Mouse (Mus musculus): ENCODE data around the gene Lyrm1. TPM values are rescaled to one million over a fixed set of nuclear protein-coding genes. Genes with fewer than 3 reads are reported as not detected.

Gene Lyrm1
- polyA plus RNA-seq, 1 experiment from 2014 or later: 22.7 TPM

DNA sequence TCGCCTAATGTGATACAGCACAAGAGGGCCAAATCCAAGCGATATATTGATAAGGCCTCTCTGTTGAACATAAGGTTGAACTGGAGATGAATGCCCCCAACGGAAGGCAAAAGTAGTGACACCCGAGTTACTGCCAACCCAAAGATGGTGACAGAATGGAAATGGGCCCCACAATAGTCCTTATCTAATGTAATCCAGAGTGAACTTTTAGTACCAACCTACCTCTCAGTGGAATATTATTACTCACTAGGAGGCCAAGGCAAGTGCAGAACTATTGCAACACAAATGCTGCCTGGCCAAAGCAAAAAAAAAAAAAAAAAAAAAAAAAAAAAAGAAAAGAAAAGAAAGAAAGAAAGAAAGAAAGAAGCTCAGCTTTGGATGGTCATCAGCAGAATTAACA is 2.9 kb upstream of the Lyrm1 start:
- ATAC-seq (ENCODE audit: low FRiP score, low read depth): no peak
- Histone ChIP-seq H3K27me3 (no peaks in the 10 kb centered on the region), H3K27ac (replicated peaks) (no peak overlapping the region), H3K9me3 (no peaks in the 10 kb centered on the region), H3K9ac (no peak overlapping the region), H3K4me2 (no peak overlapping the region), H3K4me3 (no peak overlapping the region), H3K36me3 (no peaks in the 10 kb centered on the region), H3K4me1 (replicated peaks) (peaks cover 36% of the 10 kb centered on the region)
- WGBS: 96% methylated on average over 4 of the region's 4 CpGs

DNA sequence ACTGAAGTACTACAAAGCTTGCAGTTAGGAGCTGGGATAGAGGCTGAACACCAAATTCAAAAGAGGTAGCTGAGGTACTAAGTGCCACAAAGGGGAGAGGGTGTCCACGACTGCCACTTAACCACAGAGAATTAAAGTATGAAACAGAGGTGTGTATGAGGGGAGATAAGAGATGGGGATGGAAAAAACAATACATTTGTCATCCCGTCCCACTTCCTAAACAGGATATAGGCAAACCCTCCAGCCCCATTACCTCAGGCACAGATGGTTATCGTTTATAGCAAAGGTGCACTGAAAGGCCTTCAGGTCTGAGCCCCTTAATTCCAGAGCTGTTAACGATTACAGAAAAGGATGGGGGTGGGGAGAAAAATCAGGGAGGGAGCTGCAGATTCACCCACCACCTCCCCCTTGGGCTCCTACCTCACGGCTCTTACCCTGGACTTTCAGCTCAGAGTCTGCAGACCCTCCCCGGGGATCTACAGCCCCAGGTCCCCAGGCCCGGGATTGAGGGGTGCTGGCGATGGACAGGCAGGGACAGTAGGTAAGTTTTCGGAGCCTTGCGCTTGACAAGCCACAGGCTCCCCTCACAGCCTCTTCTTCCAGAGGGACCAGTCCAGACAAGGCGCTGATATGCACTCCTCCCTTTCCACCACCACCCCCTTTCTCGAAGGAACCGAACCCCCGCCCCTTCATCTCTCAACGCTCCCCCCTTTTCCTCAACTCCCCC is 680 bp upstream of the Lyrm1 start:
- peaks cover 36% of the 10 kb centered on the region for H3K4me1 ChIP-seq (replicated peaks)
- H3K27ac ChIP-seq (replicated peaks): peak overlapping the region; percentile 100
- H3K36me3 ChIP-seq: no peaks in the 10 kb centered on the region
- peak overlapping the region; percentile 88 for H3K9ac ChIP-seq
- no peaks in the 10 kb centered on the region for H3K9me3 ChIP-seq
- H3K27me3 ChIP-seq: no peaks in the 10 kb centered on the region
- peak; percentile 60 for ATAC-seq (ENCODE audit: low FRiP score, low read depth)
- H3K4me3 ChIP-seq: peak overlapping the region; percentile 83
- 2% methylated on average over 15 of the region's 15 CpGs for WGBS
- H3K4me2 ChIP-seq: peak overlapping the region; percentile 73

DNA sequence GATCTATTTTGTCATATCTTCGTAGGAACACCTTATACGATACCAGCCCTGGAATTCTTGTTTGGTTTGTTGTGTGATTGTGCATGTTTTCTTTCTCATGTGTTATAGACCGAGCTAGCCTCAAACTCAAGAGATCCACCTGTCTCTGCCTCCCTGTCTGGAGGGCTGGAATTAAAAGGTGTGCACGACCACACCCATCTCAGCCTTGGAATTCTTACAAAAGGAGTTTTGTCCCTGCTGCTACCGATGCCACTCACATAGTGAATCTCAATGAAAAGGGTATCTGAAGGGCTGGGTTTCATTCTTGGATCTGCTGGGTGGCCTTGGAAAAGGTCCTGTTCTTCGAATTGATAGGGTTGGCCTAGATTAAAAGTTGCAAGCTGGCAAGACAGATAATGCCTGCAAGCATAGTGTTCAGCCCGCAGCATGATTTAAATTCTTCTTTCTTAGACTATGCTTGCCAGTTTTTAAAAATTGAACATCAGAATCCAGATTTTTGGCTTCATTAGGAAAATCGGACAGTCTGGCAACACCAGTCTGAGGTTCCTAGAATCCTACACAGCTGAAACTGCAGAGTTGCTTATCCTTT is 2.0 kb downstream of the Lyrm1 start:
- no peak overlapping the region for H3K4me2 ChIP-seq
- peaks cover 31% of the 10 kb centered on the region for H3K4me1 ChIP-seq (replicated peaks)
- WGBS: 93% methylated on average over 8 of the region's 8 CpGs
- H3K36me3 ChIP-seq: no peaks in the 10 kb centered on the region
- no peak overlapping the region for H3K4me3 ChIP-seq
- no peak overlapping the region for H3K27ac ChIP-seq (replicated peaks)
- H3K27me3 ChIP-seq: no peaks in the 10 kb centered on the region
- H3K9ac ChIP-seq: no peak overlapping the region
- no peak for ATAC-seq (ENCODE audit: low FRiP score, low read depth)
- no peaks in the 10 kb centered on the region for H3K9me3 ChIP-seq

DNA sequence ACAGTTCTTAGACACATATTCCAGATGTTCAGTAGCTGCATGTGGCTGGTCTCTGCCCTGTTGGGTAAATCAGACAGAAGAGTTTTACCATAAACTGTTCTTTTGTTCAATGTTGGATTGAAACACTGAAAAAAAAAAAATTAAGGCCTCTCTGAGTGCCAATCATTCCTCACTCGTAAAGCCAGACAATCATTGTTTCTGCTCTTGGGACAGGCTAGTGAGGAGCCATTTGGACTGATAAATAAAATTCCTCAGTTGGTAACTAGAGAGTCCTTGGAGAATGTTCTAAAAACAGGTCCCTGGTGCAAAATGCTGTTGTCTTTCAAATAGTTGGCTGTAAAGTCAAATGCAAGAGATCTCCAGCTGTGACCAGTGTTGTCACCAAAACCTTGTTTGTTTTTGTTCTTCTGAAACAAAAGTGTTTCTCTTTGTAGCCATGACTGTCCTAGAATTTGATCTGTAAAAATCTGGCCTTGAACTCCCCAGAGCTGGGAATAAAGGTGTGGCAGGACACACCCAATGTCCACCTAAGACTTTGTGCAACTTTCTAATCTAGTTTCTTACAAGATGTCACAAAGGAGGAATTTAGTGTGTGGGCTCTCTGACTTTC is 2.7 kb downstream of the Lyrm1 start:
- peaks cover 25% of the 10 kb centered on the region for H3K4me1 ChIP-seq (replicated peaks)
- no peak overlapping the region for H3K4me2 ChIP-seq
- H3K9ac ChIP-seq: no peak overlapping the region
- H3K27me3 ChIP-seq: no peaks in the 10 kb centered on the region
- no peaks in the 10 kb centered on the region for H3K9me3 ChIP-seq
- WGBS: 38% methylated on average over 1 of the region's 1 CpGs
- no peak for ATAC-seq (ENCODE audit: low FRiP score, low read depth)
- H3K36me3 ChIP-seq: no peaks in the 10 kb centered on the region
- H3K4me3 ChIP-seq: no peak overlapping the region
- no peak overlapping the region for H3K27ac ChIP-seq (replicated peaks)

DNA sequence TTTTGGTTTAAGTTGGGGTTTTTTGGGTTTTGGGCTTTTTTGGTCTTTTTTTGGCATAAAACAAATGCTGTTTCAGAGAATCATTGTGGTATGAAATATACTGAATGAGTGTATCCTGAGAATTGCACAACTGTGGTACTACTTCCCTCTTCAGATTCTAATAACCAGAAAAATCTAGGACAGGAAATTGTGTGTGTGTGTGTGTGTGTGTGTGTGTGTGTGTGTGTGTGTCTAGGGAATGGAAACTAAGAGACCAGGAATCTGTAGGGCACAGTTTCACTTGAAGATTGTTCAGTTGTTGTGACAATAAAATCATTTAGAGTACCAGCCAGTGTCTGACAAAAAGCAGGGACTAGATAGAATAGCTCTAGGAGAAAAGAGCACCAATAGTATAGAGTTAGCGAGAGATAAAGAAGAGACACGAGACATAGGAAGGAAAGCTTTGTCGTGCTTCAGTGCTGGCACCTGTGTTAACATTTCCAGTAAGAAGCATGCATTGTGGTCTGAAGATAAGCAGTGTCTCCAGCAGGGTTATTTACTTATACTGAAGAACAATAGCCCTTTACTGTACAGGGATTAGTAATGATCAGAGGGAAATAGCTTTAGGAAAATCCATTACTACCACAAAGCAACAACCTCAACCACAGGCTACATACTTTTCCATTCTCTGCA is 3.9 kb downstream of the Lyrm1 start:
- Histone ChIP-seq H3K4me2 (no peak overlapping the region), H3K4me3 (no peak overlapping the region), H3K36me3 (no peaks in the 10 kb centered on the region), H3K4me1 (replicated peaks) (peaks cover 13% of the 10 kb centered on the region), H3K27me3 (no peaks in the 10 kb centered on the region), H3K9ac (no peak overlapping the region), H3K27ac (replicated peaks) (no peak overlapping the region), H3K9me3 (no peaks in the 10 kb centered on the region)
- no peak for ATAC-seq (ENCODE audit: low FRiP score, low read depth)
- 81% methylated on average over 3 of the region's 3 CpGs for WGBS

DNA sequence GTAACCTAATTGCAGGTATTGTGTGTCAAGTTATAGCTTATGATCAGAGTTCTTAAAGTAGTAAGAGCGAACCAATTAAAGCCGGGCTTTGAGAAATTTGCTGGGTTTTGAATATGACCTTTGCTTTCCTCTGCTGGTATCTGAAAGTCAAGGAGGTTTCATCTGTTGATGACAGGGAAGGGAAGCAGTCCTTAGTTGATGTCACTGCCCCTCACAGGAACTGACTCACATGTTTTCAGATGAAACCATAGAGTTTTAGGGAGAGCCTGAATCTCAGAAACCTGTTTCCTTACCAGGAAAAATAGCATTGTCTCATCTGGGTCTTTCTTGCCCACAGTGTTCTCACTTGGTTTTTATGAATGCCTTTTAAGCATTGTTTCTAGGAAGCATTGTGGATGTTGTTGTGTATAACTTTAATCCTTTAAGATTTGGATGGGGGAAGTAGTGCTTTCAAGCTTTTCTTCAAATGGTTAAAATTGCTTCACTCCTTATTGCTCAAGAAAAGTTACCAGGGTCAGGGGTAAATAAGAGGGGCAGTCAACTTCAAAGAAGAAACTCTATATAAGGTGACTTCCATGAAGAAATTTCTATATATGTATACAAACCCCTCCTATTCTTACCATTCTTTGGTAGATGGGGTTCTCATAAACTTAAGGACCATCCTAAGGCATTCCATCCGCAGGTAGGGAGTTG is 11.0 kb downstream of the Lyrm1 start:
- 95% methylated on average over 3 of the region's 3 CpGs for WGBS

DNA sequence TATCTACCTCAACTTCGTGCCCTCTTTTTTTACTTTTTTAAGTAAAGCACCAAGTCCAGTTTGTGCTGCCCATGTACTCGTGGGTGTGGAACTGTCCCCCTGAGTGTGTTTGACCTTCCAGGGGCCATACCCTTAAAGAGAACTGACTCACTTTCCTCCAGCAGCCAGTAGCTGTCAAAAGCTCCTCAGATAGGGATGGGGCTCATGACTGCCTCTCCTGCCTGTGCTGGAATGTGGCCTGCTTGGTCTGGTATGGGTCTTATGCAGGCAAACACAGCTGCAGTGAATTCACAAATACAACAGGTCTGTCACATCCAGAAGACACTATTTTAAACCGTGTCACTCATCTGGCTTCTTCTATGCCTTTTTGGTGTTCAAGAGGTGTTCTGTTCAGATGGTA is 16.1 kb downstream of the Lyrm1 start:
- no peaks in the 10 kb centered on the region for H3K27me3 ChIP-seq
- H3K4me3 ChIP-seq: no peak overlapping the region
- H3K9ac ChIP-seq: no peak overlapping the region
- no peak overlapping the region for H3K4me2 ChIP-seq
- ATAC-seq (ENCODE audit: low FRiP score, low read depth): no peak
- no peaks in the 10 kb centered on the region for H3K4me1 ChIP-seq (replicated peaks)
- no peaks in the 10 kb centered on the region for H3K9me3 ChIP-seq
- no peak overlapping the region for H3K27ac ChIP-seq (replicated peaks)
- no peaks in the 10 kb centered on the region for H3K36me3 ChIP-seq
- WGBS: 80% methylated on average over 3 of the region's 3 CpGs

More for the DNA sequence above, 11.0 kb downstream of the Lyrm1 start:
- H3K4me3 ChIP-seq: no peak overlapping the region
- no peak for ATAC-seq (ENCODE audit: low FRiP score, low read depth)
- no peak overlapping the region for H3K9ac ChIP-seq
- H3K36me3 ChIP-seq: no peaks in the 10 kb centered on the region
- no peak overlapping the region for H3K27ac ChIP-seq (replicated peaks)
- H3K4me1 ChIP-seq (replicated peaks): no peaks in the 10 kb centered on the region
- no peak overlapping the region for H3K4me2 ChIP-seq
- no peaks in the 10 kb centered on the region for H3K9me3 ChIP-seq
- H3K27me3 ChIP-seq: no peaks in the 10 kb centered on the region

DNA sequence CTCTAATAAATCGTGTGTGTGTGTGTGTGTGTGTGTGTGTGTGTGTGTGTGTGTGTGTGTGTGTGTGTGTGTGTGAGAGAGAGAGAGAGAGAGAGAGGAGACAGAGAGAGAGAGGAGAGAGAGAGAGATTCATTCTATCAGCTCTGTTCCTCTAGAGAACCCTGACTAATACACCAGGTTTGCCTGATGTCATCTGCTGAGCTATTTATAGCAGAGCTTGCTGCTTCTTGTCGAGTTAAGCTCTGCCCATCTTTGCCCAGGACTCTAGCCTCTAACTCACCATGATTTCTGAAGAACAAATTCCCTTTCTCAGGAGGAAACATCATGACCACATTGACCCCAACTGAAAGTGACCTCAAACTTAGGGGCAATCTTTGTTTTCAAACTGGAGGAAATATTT is 24.8 kb downstream of the Lyrm1 start:
- H3K4me3 ChIP-seq: no peak overlapping the region
- H3K36me3 ChIP-seq: no peaks in the 10 kb centered on the region
- no peaks in the 10 kb centered on the region for H3K27me3 ChIP-seq
- 76% methylated on average over 2 of the region's 2 CpGs for WGBS
- H3K9ac ChIP-seq: no peak overlapping the region
- no peak overlapping the region for H3K27ac ChIP-seq (replicated peaks)
- no peak overlapping the region for H3K4me2 ChIP-seq
- no peak for ATAC-seq (ENCODE audit: low FRiP score, low read depth)
- H3K4me1 ChIP-seq (replicated peaks): no peaks in the 10 kb centered on the region
- no peaks in the 10 kb centered on the region for H3K9me3 ChIP-seq

DNA sequence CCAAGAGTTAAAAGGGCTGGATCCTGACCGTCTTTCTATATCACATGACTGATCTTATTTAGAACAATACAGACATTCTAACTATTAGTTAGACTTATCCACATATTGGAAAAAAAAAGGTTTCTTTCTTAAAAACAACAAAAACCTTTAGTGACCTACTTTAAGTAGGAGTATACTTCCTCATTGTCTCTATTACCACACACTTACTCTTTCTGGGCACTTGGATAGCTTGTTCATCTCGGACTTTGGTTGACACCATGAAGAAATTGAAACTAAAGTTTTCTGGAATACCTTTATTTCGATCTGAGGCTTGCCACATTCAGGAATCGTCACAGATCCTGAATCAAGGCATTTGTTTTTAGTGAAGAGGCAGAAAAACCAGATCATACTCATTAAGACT is 25.4 kb downstream of the Lyrm1 start:
- H3K9me3 ChIP-seq: no peaks in the 10 kb centered on the region
- no peak overlapping the region for H3K9ac ChIP-seq
- no peak overlapping the region for H3K4me3 ChIP-seq
- no peak for ATAC-seq (ENCODE audit: low FRiP score, low read depth)
- H3K4me1 ChIP-seq (replicated peaks): no peaks in the 10 kb centered on the region
- no peaks in the 10 kb centered on the region for H3K36me3 ChIP-seq
- WGBS: 85% methylated on average over 4 of the region's 4 CpGs
- H3K27ac ChIP-seq (replicated peaks): no peak overlapping the region
- no peaks in the 10 kb centered on the region for H3K27me3 ChIP-seq
- no peak overlapping the region for H3K4me2 ChIP-seq

DNA sequence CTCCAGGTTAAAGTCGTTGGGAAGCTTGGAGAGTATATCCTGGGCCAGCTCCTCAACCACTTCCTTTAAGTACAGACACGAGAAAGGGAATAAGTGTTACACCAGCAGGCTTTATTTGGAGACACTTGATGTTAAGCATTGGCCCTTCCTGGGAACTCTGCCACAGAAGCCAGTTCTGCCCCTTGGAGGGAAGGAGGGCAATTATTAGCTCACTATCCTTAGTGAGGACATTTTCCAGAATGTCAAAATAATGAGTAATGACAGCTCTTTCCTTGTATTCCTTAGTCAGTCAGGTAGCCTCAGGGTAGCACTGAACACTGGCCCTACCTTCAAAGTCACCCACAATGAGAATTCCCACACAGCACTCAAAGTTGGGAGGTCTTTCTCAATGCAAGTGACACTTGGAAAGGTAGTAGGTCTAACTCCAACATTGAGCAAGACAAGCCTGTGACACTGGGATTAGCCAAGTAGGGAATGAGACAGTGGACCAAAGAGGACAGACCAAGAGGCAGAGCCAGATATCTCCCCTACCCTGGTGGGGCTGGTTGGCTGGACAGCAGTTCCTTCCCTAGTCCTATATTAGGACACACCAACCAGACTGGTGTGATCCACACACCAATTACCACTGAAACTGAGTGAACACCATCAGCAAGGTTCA is 33.3 kb downstream of the Lyrm1 start:
- 62% methylated on average over 2 of the region's 2 CpGs for WGBS
- H3K27me3 ChIP-seq: no peaks in the 10 kb centered on the region
- no peak overlapping the region for H3K4me3 ChIP-seq

DNA sequence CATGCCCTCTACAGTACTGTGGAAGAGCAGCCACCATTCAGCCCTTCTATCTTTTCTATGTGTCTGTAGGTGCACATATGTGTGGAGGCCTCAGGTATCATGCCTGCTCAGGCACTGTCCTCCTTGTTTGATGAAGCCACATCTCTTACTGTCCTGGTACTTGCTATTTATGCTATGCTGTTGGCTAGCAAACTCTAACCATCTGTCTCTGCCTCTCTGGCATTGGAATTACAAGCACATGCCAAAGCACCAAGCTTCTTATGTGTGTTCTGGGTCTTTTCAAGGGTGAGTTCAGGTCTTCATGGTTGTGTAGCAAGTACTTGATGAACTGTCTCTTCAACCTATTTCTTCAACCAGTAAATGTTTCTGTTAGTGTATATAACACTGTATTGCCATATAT is 40.7 kb downstream of the Lyrm1 start:
- no peaks in the 10 kb centered on the region for H3K4me1 ChIP-seq (replicated peaks)
- no peak overlapping the region for H3K4me3 ChIP-seq
- H3K4me2 ChIP-seq: no peak overlapping the region
- no peaks in the 10 kb centered on the region for H3K9me3 ChIP-seq
- no peaks in the 10 kb centered on the region for H3K36me3 ChIP-seq
- H3K27me3 ChIP-seq: no peaks in the 10 kb centered on the region
- H3K9ac ChIP-seq: no peak overlapping the region
- ATAC-seq (ENCODE audit: low FRiP score, low read depth): no peak
- H3K27ac ChIP-seq (replicated peaks): no peak overlapping the region

More for the DNA sequence above, 33.3 kb downstream of the Lyrm1 start:
- Histone ChIP-seq H3K9ac (no peak overlapping the region), H3K27ac (replicated peaks) (no peak overlapping the region), H3K4me1 (replicated peaks) (no peaks in the 10 kb centered on the region), H3K4me2 (no peak overlapping the region), H3K9me3 (no peaks in the 10 kb centered on the region), H3K36me3 (no peaks in the 10 kb centered on the region)
- ATAC-seq (ENCODE audit: low FRiP score, low read depth): no peak

Measured in hindbrain, embryonic 15.5 days (tissue).